Mouse (Mus musculus): Measurements from ENCODE around the gene Gpr35. TPM values are rescaled to one million over a fixed set of nuclear protein-coding genes. Genes with fewer than 3 reads are reported as not detected.

Gene Gpr35
- total and polyA plus RNA-seq, 3 experiments: 0.21 to 1.7 (median 0.44) TPM

GRCm38 (mm10) chr1:93014460-93014859 lies 63.8 kb downstream of the Gpr35 start:
- peak; percentile 79 for DNase-seq (ENCODE audit: extremely low read depth)
- Histone ChIP-seq H3K79me2 (replicated peaks; ENCODE audit: control insufficient read depth, extremely low read depth, insufficient read depth, poor library complexity, severe bottlenecking) (no peaks in the 10 kb centered on the region), H3K27me3 (replicated peaks) (peaks cover 9% of the 10 kb centered on the region), H3K4me3 (replicated peaks in 1 of 3; ENCODE audit: low read depth in 2 of 3, low read length in 2 of 3, poor library complexity in 1 of 3) (no peak overlapping the region), H3K36me3 (replicated peaks in 1 of 2; ENCODE audit: control insufficient read depth in 1 of 2, insufficient read depth in 1 of 2, low read length in 1 of 2) (no peaks in the 10 kb centered on the region), H3K4me2 (ENCODE audit: insufficient read depth, low read depth, poor library complexity, severe bottlenecking) (no peak overlapping the region), H3K9me3 (replicated peaks; ENCODE audit: low read length) (no peaks in the 10 kb centered on the region), H3K4me1 (ENCODE audit: control insufficient read depth in 1 of 2, insufficient read depth in 2 of 2) (peaks cover 14 to 51% of the 10 kb centered on the region in 2 experiments), H3K9ac (ENCODE audit: insufficient read depth, low read depth) (no peak overlapping the region), H3K27ac (ENCODE audit: insufficient read depth, low read depth) (no peak overlapping the region)
- in situ Hi-C loops (cut with MboI; ENCODE audit: low pct_ligation_motif_present, low pct_unique_long_range_greater_than_20kb, low sequenced_read_pairs) (loop anchor here (5.0 kb wide), 2 partner anchors 57 to 68 kb away; no protein-coding TSS in a partner anchor), dilution Hi-C loops (cut with MboI; ENCODE audit: extremely low pct_ligation_motif_present, extremely low pct_unique_long_range_greater_than_20kb, low sequenced_read_pairs) (no loop called here)
- TF ChIP-seq MXI1 (IDR thresholded peaks at IDR 0.05; ENCODE audit: low read depth, low read length) (no peak), CTCF (conservative IDR thresholded peaks at IDR 0.05 in 1 of 2, IDR thresholded peaks at IDR 0.05 in 1 of 2; ENCODE audit: low read depth in 2 of 2, low read length in 2 of 2) (peak; percentile 91 to 93), RAD21 (IDR thresholded peaks at IDR 0.05; ENCODE audit: low read depth, low read length) (peak; percentile 71), EP300 (IDR thresholded peaks at IDR 0.05; ENCODE audit: low read length) (no peak), SMC3 (IDR thresholded peaks at IDR 0.05; ENCODE audit: low read depth, low read length) (peak; percentile 96)

DNA sequence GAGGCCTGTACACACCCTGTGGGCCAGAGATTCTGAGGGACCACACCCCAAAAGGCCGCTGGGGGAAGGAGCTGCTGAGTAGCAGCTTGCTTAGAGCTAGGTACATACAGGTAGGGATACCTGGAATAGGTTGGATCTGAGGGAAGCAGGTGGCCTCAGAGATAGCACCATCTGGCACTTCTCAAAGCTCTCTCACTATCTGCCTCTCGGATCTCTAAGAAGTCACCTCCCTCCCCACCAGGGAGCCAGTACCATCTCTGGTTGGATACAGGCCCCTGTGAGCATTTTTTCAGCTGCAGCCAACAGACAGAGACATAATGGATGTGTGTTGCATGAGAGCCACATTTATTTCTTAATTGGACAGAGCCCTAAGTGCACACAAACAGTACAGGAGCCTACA lies 64.5 kb downstream of the Gpr35 start:
- no peak for DNase-seq (ENCODE audit: extremely low read depth)
- peaks cover 9 to 44% of the 10 kb centered on the region in 2 experiments for H3K4me1 ChIP-seq (ENCODE audit: control insufficient read depth in 1 of 2, insufficient read depth in 2 of 2)
- H3K9me3 ChIP-seq (replicated peaks; ENCODE audit: low read length): no peaks in the 10 kb centered on the region
- H3K9ac ChIP-seq (ENCODE audit: insufficient read depth, low read depth): no peak overlapping the region
- no peak overlapping the region for H3K27ac ChIP-seq (ENCODE audit: insufficient read depth, low read depth)
- peaks cover 15% of the 10 kb centered on the region for H3K27me3 ChIP-seq (replicated peaks)
- in situ Hi-C loops (cut with MboI; ENCODE audit: low pct_ligation_motif_present, low pct_unique_long_range_greater_than_20kb, low sequenced_read_pairs) (no loop called here), dilution Hi-C loops (cut with MboI; ENCODE audit: extremely low pct_ligation_motif_present, extremely low pct_unique_long_range_greater_than_20kb, low sequenced_read_pairs) (no loop called here)
- no peak for TF ChIP-seq MYC (IDR thresholded peaks at IDR 0.05; ENCODE audit: low read depth, low read length)
- TF ChIP-seq MEF2A (IDR thresholded peaks at IDR 0.05; ENCODE audit: borderline replicate concordance, low read depth, low read length): no peak
- TF ChIP-seq GABPA (IDR thresholded peaks at IDR 0.05; ENCODE audit: insufficient replicate concordance, low read depth, low read length): no peak
- TF ChIP-seq RCOR1 (conservative IDR thresholded peaks at IDR 0.05; ENCODE audit: low read depth, low read length): no peak
- no peak for TF ChIP-seq ETS1 (conservative IDR thresholded peaks at IDR 0.05; ENCODE audit: low read depth, low read length)
- no peak for TF ChIP-seq ZMIZ1 (IDR thresholded peaks at IDR 0.05; ENCODE audit: low read depth, low read length)
- H3K79me2 ChIP-seq (replicated peaks; ENCODE audit: control insufficient read depth, extremely low read depth, insufficient read depth, poor library complexity, severe bottlenecking): no peaks in the 10 kb centered on the region
- no peaks in the 10 kb centered on the region for H3K36me3 ChIP-seq (replicated peaks in 1 of 2; ENCODE audit: control insufficient read depth in 1 of 2, insufficient read depth in 1 of 2, low read length in 1 of 2)
- H3K4me2 ChIP-seq (ENCODE audit: insufficient read depth, low read depth, poor library complexity, severe bottlenecking): no peak overlapping the region
- no peak overlapping the region for H3K4me3 ChIP-seq (replicated peaks in 1 of 3; ENCODE audit: low read depth in 2 of 3, low read length in 2 of 3, poor library complexity in 1 of 3)

DNA sequence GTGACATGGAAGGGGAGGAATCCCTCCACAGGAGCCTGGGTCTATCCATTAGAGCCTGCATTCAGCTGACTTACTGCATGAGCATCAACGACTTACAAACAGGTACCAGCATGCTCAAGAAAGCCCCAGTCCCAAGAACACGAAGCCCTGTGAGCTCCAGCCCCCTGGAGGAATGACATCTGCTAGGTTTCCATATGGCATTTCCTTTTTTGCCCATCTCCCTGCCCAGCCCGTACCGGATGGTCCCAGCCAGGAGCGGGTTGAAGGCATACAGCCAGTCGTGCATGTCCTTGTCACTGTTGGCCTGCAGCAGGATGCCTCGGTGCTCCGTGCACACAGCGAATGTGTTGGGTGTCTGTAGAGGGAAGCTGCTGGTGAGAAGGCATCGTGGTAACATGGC lies 68.1 kb downstream of the Gpr35 start:
- peaks cover 50% of the 10 kb centered on the region for H3K27me3 ChIP-seq (replicated peaks)
- TF ChIP-seq NELFE (IDR thresholded peaks at IDR 0.05; ENCODE audit: low read depth, low read length) (no peak), E2F4 (IDR thresholded peaks at IDR 0.05; ENCODE audit: insufficient replicate concordance, low read depth, low read length) (no peak), MAFK (IDR thresholded peaks at IDR 0.05; ENCODE audit: insufficient replicate concordance, low read length) (no peak), MAZ (IDR thresholded peaks at IDR 0.05; ENCODE audit: low read depth, low read length) (no peak), SIN3A (IDR thresholded peaks at IDR 0.05; ENCODE audit: low read length) (no peak), RCOR1 (conservative IDR thresholded peaks at IDR 0.05; ENCODE audit: low read depth, low read length) (no peak), CTCF (conservative IDR thresholded peaks at IDR 0.05 in 1 of 2, IDR thresholded peaks at IDR 0.05 in 1 of 2; ENCODE audit: low read depth in 2 of 2, low read length in 2 of 2) (no peak), MEF2A (IDR thresholded peaks at IDR 0.05; ENCODE audit: borderline replicate concordance, low read depth, low read length) (no peak), BHLHE40 (IDR thresholded peaks at IDR 0.05; ENCODE audit: low read depth, low read length) (no peak), ZKSCAN1 (IDR thresholded peaks at IDR 0.05; ENCODE audit: borderline replicate concordance, low read depth, low read length) (no peak), USF2 (conservative IDR thresholded peaks at IDR 0.05; ENCODE audit: low read depth, low read length) (no peak), GABPA (IDR thresholded peaks at IDR 0.05; ENCODE audit: insufficient replicate concordance, low read depth, low read length) (no peak), CHD1 (IDR thresholded peaks at IDR 0.05; ENCODE audit: low read depth, low read length) (no peak), ZMIZ1 (IDR thresholded peaks at IDR 0.05; ENCODE audit: low read depth, low read length) (no peak), EP300 (IDR thresholded peaks at IDR 0.05; ENCODE audit: low read length) (no peak)
- H3K79me2 ChIP-seq (replicated peaks; ENCODE audit: control insufficient read depth, extremely low read depth, insufficient read depth, poor library complexity, severe bottlenecking): no peaks in the 10 kb centered on the region
- no peaks in the 10 kb centered on the region for H3K9me3 ChIP-seq (replicated peaks; ENCODE audit: low read length)
- no peak for DNase-seq (ENCODE audit: extremely low read depth)
- dilution Hi-C loops (cut with MboI; ENCODE audit: extremely low pct_ligation_motif_present, extremely low pct_unique_long_range_greater_than_20kb, low sequenced_read_pairs): no loop called here
- in situ Hi-C loops (cut with MboI; ENCODE audit: low pct_ligation_motif_present, low pct_unique_long_range_greater_than_20kb, low sequenced_read_pairs): no loop called here
- H3K27ac ChIP-seq (ENCODE audit: insufficient read depth, low read depth): no peak overlapping the region
- H3K9ac ChIP-seq (ENCODE audit: insufficient read depth, low read depth): no peak overlapping the region
- no peak overlapping the region for H3K4me2 ChIP-seq (ENCODE audit: insufficient read depth, low read depth, poor library complexity, severe bottlenecking)
- no peaks in the 10 kb centered on the region for H3K36me3 ChIP-seq (replicated peaks in 1 of 2; ENCODE audit: control insufficient read depth in 1 of 2, insufficient read depth in 1 of 2, low read length in 1 of 2)
- no peak overlapping the region for H3K4me3 ChIP-seq (replicated peaks in 1 of 3; ENCODE audit: low read depth in 2 of 3, low read length in 2 of 3, poor library complexity in 1 of 3)
- peaks cover 6 to 31% of the 10 kb centered on the region in 2 experiments for H3K4me1 ChIP-seq (ENCODE audit: control insufficient read depth in 1 of 2, insufficient read depth in 2 of 2)

All from CH12.LX (cell line).